Mouse (Mus musculus): ENCODE measurements at regions not wholly inside any gene's neighbourhood (a gene's known extent, or its start where the extent isn't known, plus 50 kb on each side); places are given as distances from the start of the nearest gene placed in this dataset.

GRCm38 (mm10) chr3:118248768-118249167, 313.2 kb upstream of the Dpyd start:
- no peak for DNase-seq (ENCODE audit: low spot score in 2 of 2)

- DNase-seq (ENCODE audit: low spot score in 2 of 2): no peak
These were observed 286.0 kb upstream of the Dpyd start for GRCm38 (mm10) chr3:118275917-118276316.

GRCm38 (mm10) chr3:118278274-118278673, 283.7 kb upstream of the Dpyd start:
- peak; percentile 4 to 14 for DNase-seq (ENCODE audit: low spot score in 2 of 2)

- no peak for DNase-seq (ENCODE audit: low spot score in 2 of 2)
These were observed 275.0 kb upstream of the Dpyd start for GRCm38 (mm10) chr3:118286946-118287345.

- no peak for DNase-seq (ENCODE audit: low spot score in 2 of 2)
These were observed 236.8 kb upstream of the Dpyd start for GRCm38 (mm10) chr3:118325111-118325510.

GRCm38 (mm10) chr3:118328237-118328636, 233.7 kb upstream of the Dpyd start:
- no peak for DNase-seq (ENCODE audit: low spot score in 2 of 2)

GRCm38 (mm10) chr3:118329132-118329674, 232.7 kb upstream of the Dpyd start:
- DNase-seq (ENCODE audit: low spot score in 2 of 2): no peak

- DNase-seq (ENCODE audit: low spot score in 2 of 2): no peak
These were observed 230.4 kb upstream of the Dpyd start for GRCm38 (mm10) chr3:118331559-118331958.

- DNase-seq (ENCODE audit: low spot score in 2 of 2): no peak
These were observed 223.2 kb upstream of the Dpyd start for GRCm38 (mm10) chr3:118338716-118339115.

GRCm38 (mm10) chr3:118361741-118362141, 200.2 kb upstream of the Dpyd start:
- no peak for DNase-seq (ENCODE audit: low spot score in 2 of 2)

Measured in frontal cortex, postnatal 14 days (tissue).